Mouse (Mus musculus) layer of hippocampus, adult 2 months (tissue): ENCODE data around the gene Gm21974. TPM values are rescaled to one million over a fixed set of nuclear protein-coding genes. Genes with fewer than 3 reads are reported as not detected.
"Not testable (repeated sequence)": the region's sequence is repeated elsewhere in the genome, so short reads cannot be mapped to it uniquely, and the experiment has no call there.

ENCODE experiments used
- DNase-seq, 2 experiments: peaks; one replicate each; pipeline ENCODE4 v3.0.0; 2022; ENCODE audit warnings: low spot score in 2 of 2
- H3K27ac ChIP-seq: fragments of 200-600 bp; 2 replicates; pipeline ENCODE4 v1.8.1; 2022
- H3K4me3 ChIP-seq: fragments of 200-600 bp; 2 replicates; pipeline ENCODE4 v1.8.1; 2022; ENCODE audit warnings: mild to moderate bottlenecking
- CTCF ChIP-seq: fragments of 200-600 bp; conservative IDR thresholded peaks from 2 replicates; pipeline ENCODE4 v1.8.1; 2022; ENCODE audit warnings: antibody characterized with exemption, mild to moderate bottlenecking, moderate library complexity
- total RNA-seq, 2 experiments: library from RNA; stranded (reverse); gene quantifications; 2 replicates each; pipeline ENCODE4 v1.2.3; 2021

Gm21974 gene
- total RNA-seq, 2 experiments from 2014 or later, result not detected

DNA sequence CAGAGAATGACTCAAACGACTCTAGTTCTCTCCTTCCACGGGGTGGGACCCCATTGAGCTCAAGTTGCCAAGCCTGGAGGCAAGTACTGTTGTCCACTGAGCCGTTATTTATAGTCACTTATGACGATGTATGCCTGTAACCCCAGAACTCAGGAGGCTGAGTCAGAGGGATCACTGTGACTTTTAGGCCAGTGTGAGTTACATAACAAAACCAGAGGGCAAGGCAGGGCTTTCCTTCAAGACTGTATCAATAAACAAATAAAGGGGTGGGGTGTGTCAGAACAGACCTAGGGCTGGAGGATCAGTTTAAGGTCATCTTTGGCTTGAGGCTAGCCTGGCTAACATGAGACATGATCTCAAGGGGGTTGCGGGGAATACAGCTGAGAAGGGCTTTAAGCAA lies 44.3 kb downstream of the Gm21974 start:
- Histone ChIP-seq H3K4me3 (no peak overlapping the region), H3K27ac (no peak overlapping the region)
- TF ChIP-seq CTCF, result no peak
- DNase-seq, result no peak

DNA sequence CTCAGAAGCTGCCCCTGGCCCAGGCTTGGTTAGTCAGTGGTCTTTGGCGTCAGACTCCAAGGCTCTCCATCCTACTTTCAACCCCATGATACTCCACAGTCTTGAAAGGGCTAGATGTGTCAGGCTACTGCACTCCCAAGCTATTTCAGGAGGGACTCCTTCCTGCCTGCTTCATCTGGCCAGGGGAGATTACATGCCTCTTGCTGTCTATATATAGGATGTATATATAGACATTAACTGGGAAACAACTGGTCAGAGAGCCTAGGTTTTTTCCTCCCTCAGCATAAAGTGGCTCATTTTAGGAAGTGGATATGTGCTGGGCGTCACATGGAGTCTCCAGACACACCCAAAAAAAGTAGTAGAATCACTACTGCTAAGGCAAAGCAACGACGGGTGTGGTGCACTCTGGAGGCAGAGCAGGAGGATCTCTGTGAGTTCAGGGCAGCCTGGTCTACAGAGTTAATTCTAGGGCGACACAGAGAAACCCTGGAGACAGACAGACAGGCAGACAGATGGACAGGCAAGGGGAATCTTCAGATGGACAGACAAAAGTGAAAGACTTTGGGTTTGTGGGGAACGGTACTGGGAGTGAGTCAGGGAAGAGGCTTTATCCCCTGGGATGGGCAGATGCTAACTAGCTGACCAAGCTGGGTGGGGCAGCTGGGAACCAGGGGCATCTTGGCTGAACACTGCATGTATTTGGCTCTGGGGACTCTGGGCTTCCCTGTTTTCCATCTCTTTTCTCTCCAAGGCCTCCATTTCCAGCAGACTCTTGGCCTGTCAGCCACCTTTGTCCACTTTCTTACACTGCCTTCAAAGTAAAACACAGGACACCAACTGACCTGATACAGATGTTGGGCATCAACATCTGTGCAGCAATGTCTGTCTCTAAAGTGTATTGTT lies 45.0 kb downstream of the Gm21974 start:
- TF ChIP-seq CTCF, result no peak
- no peak overlapping the region for H3K27ac ChIP-seq
- no peak overlapping the region for H3K4me3 ChIP-seq
- DNase-seq, result no peak

DNA sequence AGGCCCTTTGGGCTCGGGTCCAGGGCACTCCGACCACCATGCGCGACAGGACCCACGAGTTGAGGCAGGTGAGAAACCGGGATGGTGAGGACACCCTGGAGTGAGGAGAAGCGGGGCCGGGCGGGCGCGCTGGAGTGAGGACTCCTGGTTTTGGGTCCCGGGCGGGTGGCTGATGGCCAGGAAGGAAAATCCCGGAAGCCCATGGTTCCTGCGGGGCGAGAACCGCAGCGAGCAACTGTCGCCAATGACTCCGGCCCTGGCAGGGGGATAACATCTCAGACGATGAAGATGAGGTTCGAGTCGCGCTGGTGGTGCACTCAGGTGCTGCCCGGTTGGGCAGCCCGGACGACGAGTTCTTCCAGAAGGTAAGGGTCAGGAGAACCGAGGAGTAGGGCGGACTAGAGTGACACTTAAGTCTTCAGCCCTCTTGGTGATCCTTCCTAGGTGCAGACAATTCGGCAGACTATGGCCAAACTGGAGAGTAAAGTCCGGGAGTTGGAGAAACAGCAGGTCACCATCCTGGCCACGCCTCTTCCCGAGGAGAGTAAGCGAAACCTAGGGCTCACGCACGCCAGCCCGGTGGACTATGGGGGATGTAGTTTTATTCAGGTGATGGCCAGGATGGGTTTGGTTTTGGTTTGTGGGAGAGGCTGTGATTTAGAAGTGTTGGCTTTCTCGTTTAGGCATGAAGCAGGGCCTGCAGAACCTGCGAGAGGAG lies 53.1 kb downstream of the Gm21974 start:
- TF ChIP-seq CTCF, result no peak
- H3K4me3 ChIP-seq, result peak overlapping the region; percentile 96
- peak overlapping the region; percentile 98 for H3K27ac ChIP-seq
- DNase-seq, result peak; percentile 69 to 76

DNA sequence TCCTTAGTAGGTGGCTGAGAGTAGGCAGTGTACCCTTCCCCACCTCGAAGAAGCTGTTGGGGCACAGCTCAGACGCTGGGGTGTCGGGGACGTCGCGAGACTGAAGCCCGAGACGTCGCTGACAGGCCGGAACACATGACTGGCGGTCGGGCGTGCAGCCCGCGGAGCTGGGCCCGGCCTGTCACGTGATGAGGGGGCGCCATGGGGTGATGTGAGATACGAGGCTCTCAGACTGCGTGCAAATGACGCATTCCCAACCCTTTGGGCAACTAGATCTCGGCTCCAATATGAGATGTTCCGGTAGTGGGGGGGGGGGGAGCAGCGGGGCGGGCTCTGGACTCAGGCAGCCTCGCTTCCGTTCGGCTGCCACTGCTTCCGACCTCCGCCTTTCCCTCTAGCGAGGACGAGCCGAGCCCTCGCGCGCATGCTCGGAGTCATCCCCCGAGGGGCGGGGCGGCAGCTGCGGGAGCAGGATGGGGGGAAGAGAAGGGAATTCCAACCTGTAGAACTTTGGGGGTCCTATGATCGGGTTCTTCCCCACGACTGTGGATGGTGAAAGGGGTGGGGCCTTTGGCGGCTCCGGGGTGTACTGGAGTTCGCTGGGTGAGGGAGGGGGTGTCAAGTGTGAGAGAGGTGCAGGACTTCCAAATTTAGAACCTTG lies 53.8 kb downstream of the Gm21974 start:
- TF ChIP-seq CTCF, result no peak
- peak; percentile 94 to 97 for DNase-seq
- peak overlapping the region; percentile 96 for H3K4me3 ChIP-seq
- peak overlapping the region; percentile 98 for H3K27ac ChIP-seq

DNA sequence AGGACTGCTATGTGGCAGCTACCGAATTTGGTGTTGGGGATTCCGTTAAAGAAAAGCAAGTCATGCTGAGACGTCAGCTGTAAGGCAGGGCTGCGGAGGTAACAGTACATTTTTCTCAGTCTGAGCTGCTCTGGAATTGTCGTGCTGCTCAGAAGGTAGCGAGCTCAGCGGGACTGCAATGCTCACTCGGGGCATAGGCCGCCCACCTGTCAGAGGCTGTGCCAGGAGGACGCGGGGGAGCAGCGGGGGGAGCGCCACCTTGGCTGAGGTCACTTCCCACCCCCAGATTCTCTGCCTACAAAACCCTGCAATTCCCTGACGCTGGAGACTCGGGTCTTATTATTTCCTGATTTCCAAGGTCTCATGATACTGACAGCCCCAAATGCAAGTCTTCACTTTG lies 54.4 kb downstream of the Gm21974 start:
- Histone ChIP-seq H3K27ac (peak overlapping the region; percentile 98), H3K4me3 (peak overlapping the region; percentile 96)
- no peak for TF ChIP-seq CTCF
- peak; percentile 58 to 63 for DNase-seq

DNA sequence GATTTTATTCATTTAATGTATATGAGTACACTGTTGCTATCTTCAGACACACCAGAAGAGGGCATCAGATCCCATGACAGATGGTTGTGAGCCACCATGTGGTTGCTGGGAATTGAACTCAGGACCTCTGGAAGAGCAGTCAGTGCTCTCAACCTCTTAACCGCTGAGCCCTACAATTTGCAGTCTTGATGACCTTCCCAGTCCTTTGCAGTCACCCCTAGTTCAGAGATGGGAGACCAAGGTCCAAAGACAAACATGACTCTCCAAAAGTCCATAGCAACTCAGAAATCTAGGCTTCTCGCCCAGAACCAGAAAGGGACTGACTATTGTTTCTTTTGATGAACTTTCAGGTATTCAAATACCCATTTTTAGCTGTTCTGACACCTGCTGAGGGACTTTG lies 55.2 kb downstream of the Gm21974 start:
- DNase-seq, H3K4me3 ChIP-seq, H3K27ac ChIP-seq: not testable (repeated sequence)
- peak; percentile 48 for TF ChIP-seq CTCF

DNA sequence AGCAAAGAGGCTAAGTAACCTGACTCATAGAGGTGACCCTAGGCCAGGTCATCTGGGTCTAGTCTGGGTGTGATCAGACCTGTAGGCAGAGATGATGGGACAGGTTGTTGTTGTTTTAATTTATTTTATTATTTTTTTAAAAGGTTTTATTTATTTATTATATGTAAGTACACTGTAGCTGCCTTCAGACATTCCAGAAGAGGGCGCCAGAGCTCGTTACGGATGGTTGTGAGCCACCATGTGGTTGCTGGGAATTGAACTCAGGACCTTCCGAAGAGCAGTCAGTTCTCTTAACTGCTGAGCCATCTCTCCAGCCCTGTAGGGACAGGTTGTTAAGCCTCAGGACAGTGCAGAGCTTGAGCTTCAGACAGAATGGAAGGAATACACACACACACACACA lies 57.4 kb downstream of the Gm21974 start:
- not testable (repeated sequence) for H3K27ac ChIP-seq, DNase-seq, H3K4me3 ChIP-seq
- peak; percentile 42 for TF ChIP-seq CTCF

DNA sequence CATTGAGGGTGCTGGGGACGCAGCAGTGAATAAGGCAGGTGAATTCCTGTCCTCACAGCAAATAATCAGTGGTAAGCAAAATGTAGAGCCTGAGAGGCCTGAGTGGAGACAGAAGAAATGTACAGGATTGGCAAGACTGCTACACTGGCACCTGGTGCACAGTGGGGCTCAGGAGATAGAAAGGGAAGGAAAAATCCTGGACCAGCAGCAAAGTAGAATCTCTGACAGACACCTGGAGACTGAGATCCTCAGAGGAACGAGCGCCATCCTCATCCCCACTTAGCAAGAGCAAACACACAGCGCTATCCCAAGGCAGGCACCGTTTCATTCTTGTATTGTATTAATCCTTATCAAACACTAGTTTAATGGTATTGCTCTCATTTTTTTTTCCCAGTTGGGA lies 57.8 kb downstream of the Gm21974 start:
- H3K4me3 ChIP-seq, result no peak overlapping the region
- no peak for DNase-seq
- no peak for TF ChIP-seq CTCF
- H3K27ac ChIP-seq, result no peak overlapping the region

Other genes with a start within 250 kb of the Gm21974 start
- 10 to 100 TPM; 20.1 to 26.6 TPM for gene Bcl7c, start 186.5 kb downstream of the Gm21974 start, total RNA-seq
- 1 to 10 TPM; 1.9 to 3.1 TPM for gene Ctf1, start 182.7 kb downstream of the Gm21974 start, total RNA-seq
- not detected for gene Ctf2, start 163.3 kb downstream of the Gm21974 start, total RNA-seq
- gene Fbxl19, start 150.9 kb downstream of the Gm21974 start, total RNA-seq, result 10 to 100 TPM; 53.8 to 59.7 TPM
- 10 to 100 TPM; 30.1 to 31.5 TPM for gene Orai3, start 125.6 kb downstream of the Gm21974 start, total RNA-seq
- gene Setd1a, start 118.8 kb downstream of the Gm21974 start, total RNA-seq, result 10 to 100 TPM; 44.5 to 49.4 TPM
- 1 to 10 TPM; 1.4 to 3.3 TPM for gene Gm49388, start 109.8 kb downstream of the Gm21974 start, total RNA-seq
- gene Hsd3b7, start 94.8 kb downstream of the Gm21974 start, total RNA-seq, result 1 to 10 TPM; 7.0 to 8.8 TPM
- gene Stx4a, start 71.2 kb downstream of the Gm21974 start, total RNA-seq, result 10 to 100 TPM; 60.2 to 64.6 TPM
- 100 to 1,000 TPM; 336 to 351 TPM for gene Stx1b, start 70.9 kb downstream of the Gm21974 start, total RNA-seq
- gene Zfp646, start 19.2 kb downstream of the Gm21974 start, total RNA-seq, result 10 to 100 TPM; 33.3 to 35.8 TPM
- gene Zfp668, start 18.6 kb downstream of the Gm21974 start, total RNA-seq, result 10 to 100 TPM; 24.3 to 25.7 TPM
- 1 to 10 TPM; 2.8 to 3.1 TPM for gene Prss53, start 4.5 kb downstream of the Gm21974 start, total RNA-seq
- 10 to 100 TPM; 26.3 to 26.6 TPM for gene Vkorc1, start 163 bp upstream of the Gm21974 start, total RNA-seq
- gene Bckdk, start 8.6 kb upstream of the Gm21974 start, total RNA-seq, result 10 to 100 TPM; 36.9 to 41.7 TPM
- gene Kat8, start 17.1 kb upstream of the Gm21974 start, total RNA-seq, result 10 to 100 TPM; 31.7 to 34.3 TPM
- under 1 TPM; 0.20 to 0.66 TPM for gene Prss8, start 34.6 kb upstream of the Gm21974 start, total RNA-seq
- gene Prss36, start 51.3 kb upstream of the Gm21974 start, total RNA-seq, result 10 to 100 TPM in 1 of 2 experiments, 1 to 10 TPM in 1; 9.7 to 10.6 TPM
- gene Fus, start 72.0 kb upstream of the Gm21974 start, total RNA-seq, result 100 to 1,000 TPM; 345 to 392 TPM
- 1 to 10 TPM; 1.9 to 3.0 TPM for gene Pycard, start 98.4 kb upstream of the Gm21974 start, total RNA-seq
- 1 to 10 TPM in 1 of 2 experiments, under 1 TPM in 1; 0.77 to 1.0 TPM for gene Trim72, start 108.5 kb upstream of the Gm21974 start, total RNA-seq
- gene Itgam, start 167.2 kb upstream of the Gm21974 start, total RNA-seq, result 10 to 100 TPM; 10.1 to 10.6 TPM
- gene Gm49368, start 167.2 kb upstream of the Gm21974 start, total RNA-seq, result not detected
- gene Itgax, start 234.1 kb upstream of the Gm21974 start, total RNA-seq, result under 1 TPM in 1 of 2 experiments, not detected in 1; 0.10 TPM